Mouse (Mus musculus): ENCODE results near the gene Hipk4. TPM values are rescaled to one million over a fixed set of nuclear protein-coding genes. Genes with fewer than 3 reads are reported as not detected.
A peak's percentile ranks its signal among the peaks of the same experiment; 100 is the strongest.

Hipk4 gene
- total RNA-seq (2014; fragmentation: Nextera tagmentation) (2.4 and 2.6 TPM in 2 replicates), total RNA-seq (2017) (0.23 TPM in 1 of 2 replicates, not detected in the other)

DNA sequence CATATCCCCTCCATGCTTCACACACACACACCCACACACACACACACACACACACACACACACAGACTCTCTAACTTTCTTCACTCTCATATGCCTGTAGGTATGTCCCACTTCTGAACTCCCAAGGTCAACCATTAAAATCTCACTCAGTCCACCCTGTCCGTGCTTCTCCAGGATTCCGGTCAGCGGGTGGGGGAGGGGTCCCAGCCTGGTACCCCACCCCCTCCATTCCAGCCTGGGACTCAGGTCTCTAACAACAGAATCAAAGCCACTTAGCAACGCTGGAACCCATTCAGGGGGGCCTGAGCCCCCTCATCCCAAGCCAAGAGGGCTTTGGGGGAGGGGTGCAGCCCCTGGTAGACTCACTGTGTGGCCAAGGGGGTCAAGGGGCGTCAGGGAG lies at the start of gene Hipk4:
TSS of gene Hipk4 (plus strand) at position 301 of the 400 bp plus-strand sequence.
- no peak for ATAC-seq (replicated peaks; ENCODE audit: low FRiP score, low TSS enrichment, poor library complexity, severe bottlenecking)

DNA sequence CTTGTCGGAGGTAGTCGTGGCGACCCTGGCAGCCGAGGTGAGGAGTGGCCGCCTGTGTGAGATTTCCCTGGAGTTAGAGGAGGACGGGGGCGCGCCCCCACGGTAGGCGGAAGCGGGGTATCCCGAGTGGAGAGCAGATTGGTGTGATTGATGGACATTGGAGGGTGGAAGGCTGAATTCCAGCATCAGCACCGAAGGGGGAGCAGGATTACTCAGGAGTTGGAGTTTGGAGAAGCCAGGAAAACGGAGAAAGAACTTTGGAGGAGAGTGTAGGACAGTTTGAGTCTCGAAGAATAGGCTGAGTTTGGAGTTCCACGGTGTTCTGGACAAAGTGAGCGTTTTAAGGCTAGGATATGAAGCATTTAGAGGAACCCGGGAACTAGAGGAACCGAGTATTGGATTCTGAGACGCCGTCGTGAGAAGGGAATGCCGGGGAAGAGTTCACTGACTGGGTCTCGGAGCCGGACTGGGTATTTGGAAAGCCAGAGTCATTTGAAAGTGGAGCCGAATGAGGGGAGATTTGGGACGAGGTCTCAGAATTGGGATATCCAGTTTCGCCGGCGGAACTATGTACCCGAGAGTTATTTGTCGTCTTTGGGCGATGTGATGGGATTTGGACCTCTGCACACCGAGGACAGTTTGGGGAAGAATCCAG lies 49.1 kb upstream of the Hipk4 start:
- ATAC-seq (replicated peaks; ENCODE audit: low FRiP score, low TSS enrichment, poor library complexity, severe bottlenecking), result no peak

DNA sequence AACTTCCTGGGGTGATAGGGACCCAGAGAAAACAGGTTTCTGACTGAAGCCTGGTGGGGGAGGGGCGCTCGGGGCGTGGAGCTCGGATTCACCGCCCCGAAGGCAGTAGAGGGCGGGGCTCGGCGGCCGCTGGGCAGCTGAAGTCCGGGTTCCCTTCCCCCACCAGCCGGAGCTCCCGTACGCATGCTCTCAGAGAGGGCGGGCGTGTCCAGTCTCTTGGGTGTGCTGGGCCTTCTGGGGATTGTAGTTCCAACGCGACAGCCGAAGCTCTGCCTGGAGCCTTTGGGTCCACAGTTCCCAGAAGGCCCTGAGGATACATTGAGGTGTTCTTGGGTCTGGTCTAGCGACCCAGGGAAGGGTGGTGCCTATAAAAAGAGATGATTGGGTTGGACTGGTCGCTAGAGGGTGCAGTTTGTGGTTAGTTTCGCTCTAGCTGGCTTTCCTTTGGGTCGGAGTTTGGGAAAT lies 48.5 kb upstream of the Hipk4 start:
- ATAC-seq (replicated peaks; ENCODE audit: low FRiP score, low TSS enrichment, poor library complexity, severe bottlenecking), result peak; percentile 90

DNA sequence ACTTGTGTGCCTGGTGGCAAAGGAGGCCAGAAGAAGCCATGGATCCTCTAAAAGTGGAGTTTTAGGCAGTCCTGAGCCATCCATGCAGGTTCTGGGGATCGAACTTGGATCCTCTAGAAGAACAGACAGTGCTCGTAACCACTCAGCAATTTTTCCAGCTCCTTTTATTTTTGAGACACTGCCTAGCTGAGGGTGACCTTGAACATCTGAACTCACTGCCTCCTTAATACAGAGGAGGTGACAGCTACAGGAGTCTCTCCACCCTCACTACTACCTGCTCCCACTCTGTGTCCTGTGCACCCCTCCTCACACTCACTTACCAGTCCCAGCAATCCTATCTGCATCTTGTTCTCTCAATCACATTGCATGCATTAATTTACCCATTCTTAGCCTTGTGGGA lies 47.5 kb upstream of the Hipk4 start:
- no peak for ATAC-seq (replicated peaks; ENCODE audit: low FRiP score, low TSS enrichment, poor library complexity, severe bottlenecking)

DNA sequence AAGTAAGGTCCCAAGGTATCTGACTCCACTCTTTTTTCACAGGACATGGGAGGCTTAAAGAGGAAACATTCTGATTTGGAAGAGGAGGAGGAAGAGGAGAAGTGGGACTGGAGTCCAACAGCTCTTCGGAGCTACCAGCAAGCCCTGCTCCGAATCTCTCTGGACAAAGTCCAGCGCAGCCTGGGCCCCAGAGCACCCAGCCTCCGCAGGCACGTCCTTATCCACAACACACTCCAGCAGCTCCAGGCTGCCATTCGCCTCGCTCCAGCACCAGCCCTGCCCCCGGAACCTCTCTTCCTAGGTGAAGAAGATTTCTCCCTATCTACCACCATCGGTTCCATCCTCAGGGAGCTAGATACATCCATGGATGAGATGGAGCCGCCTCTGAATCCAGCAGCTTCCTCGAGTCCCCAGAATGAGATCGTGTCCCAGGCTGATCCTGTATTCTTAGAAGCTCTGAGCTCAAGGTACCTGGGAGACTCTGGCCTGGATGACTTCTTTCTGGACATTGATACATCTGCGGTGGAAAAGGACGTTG lies 46.9 kb upstream of the Hipk4 start:
- no peak for ATAC-seq (replicated peaks; ENCODE audit: low FRiP score, low TSS enrichment, poor library complexity, severe bottlenecking)

DNA sequence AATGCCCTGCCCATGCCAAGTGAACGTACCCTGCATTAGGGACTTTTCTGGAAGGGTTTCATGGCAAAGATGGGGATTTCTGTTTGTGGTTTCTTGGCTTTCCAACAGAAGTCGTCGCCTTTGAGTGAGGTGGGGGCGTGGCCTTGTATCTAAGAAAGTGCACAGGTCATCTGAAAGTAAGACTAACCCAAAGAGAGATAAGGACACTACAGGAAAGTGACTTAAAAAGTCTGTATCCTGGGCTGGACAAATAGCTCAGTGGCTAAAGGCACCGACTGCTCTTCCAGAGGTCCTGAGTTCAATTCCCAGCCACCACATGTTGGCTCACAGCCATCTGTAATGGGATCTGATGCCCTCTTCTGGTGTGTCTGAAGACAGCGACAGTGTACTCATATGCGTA lies 44.5 kb upstream of the Hipk4 start:
- ATAC-seq (replicated peaks; ENCODE audit: low FRiP score, low TSS enrichment, poor library complexity, severe bottlenecking), result no peak

DNA sequence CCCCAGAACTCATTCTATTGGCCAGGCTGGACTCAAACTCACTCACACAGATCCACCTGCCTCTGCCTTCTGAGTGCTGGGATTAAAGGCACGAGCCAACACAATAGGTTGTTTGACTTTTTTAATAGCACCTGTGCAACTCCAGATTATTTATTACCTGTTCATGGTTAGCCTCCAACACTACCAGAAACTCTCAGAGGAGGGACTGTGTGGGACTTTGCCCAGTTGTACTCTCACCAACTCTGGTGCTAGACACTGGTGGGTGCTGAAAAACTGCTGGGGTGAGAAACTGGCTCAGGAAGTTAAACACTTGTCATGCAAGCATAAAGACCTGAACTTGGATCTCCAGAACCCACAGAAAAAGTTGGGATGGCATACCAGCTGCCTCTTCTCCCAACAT lies 43.3 kb upstream of the Hipk4 start:
- no peak for ATAC-seq (replicated peaks; ENCODE audit: low FRiP score, low TSS enrichment, poor library complexity, severe bottlenecking)

DNA sequence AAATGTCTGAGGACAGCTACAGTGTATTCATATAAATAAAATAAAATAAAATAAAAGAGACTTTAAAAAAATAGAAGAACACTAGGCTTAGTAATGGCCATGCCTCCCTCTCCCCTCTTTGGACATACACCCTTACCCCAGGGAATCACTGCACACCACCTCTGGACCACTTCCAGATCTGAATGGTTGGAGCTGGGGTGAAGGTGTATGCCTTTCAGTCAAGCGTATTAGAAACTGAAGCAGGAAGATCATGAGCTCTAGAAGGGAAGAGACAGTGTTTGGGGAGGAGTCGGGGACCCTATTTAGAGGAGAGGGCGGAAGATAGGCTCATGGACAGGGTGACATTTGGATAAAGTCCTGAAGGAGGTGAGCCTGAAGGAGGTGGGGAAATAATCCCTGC lies 42.6 kb upstream of the Hipk4 start:
- no peak for ATAC-seq (replicated peaks; ENCODE audit: low FRiP score, low TSS enrichment, poor library complexity, severe bottlenecking)

DNA sequence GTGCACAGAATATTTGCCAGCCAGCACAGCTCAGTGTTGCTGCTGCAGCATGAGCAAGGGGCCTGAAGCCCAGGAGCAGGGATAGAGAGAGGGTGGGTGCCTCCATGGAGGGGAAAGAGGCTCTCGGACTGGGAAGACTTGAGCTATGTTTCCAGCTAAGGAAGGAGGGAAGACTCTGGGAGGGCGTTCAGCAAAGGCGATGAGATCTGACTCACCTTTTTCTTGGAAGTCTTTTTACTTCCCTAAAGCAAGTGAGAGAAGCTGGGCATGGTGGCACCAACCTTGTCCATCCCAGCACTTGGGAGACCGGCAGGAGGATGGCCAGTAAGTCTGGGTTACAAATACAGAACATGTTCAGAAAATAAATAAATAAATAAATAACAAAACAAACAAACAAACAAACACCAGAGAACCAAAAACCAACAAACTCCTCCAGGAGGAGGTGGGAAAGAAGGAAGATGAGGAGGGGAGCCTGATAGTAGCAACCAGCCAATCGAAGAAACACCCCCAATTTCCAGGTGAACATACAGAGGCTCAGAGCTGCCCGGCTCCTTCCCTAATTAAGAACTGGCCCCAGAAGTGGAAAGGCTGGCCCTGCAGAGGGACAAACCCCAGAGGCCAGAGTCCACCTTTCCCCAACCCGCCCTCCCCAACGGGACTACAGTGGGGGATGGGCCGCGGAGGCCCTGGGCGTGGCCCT lies 42.0 kb upstream of the Hipk4 start:
- ATAC-seq (replicated peaks; ENCODE audit: low FRiP score, low TSS enrichment, poor library complexity, severe bottlenecking), result no peak

DNA sequence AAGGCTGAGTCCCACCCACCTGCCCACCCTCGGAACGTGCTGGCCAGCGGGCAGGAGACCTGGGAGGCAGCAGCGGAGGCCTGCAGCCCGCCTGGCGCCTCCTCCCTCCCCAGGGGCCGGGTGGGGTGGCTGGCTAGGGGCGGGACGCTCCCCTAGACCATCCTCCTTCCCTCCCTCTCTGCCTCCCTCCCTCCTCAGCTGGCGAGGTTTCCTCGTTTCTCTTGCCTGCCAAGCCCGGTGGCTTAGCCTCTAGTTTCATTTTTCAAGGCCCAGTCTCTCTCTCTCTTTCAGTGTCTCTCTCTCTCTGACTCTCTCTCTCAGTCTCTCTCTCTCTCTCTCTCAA lies 41.5 kb upstream of the Hipk4 start:
- ATAC-seq (replicated peaks; ENCODE audit: low FRiP score, low TSS enrichment, poor library complexity, severe bottlenecking), result peak; percentile 98

DNA sequence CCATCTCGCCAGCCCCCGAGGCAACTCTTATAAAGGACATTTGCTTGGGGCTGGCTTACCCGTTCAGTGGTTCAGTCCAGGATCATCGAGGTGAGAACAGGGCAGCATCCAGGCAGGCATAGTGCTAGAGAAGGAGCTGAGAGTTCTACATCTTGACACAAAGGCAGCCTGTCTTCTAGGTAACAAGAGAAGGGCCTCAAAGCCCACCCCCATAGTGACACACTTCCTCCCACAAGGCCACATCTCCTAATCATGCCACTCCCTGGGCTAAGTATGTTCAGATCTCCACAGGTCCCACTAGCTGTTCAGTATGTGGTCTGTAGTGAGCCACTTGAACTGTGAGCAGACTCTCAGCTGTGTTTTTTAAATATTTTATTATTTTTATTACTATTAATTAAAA lies 39.2 kb upstream of the Hipk4 start:
- ATAC-seq (replicated peaks; ENCODE audit: low FRiP score, low TSS enrichment, poor library complexity, severe bottlenecking), result no peak

DNA sequence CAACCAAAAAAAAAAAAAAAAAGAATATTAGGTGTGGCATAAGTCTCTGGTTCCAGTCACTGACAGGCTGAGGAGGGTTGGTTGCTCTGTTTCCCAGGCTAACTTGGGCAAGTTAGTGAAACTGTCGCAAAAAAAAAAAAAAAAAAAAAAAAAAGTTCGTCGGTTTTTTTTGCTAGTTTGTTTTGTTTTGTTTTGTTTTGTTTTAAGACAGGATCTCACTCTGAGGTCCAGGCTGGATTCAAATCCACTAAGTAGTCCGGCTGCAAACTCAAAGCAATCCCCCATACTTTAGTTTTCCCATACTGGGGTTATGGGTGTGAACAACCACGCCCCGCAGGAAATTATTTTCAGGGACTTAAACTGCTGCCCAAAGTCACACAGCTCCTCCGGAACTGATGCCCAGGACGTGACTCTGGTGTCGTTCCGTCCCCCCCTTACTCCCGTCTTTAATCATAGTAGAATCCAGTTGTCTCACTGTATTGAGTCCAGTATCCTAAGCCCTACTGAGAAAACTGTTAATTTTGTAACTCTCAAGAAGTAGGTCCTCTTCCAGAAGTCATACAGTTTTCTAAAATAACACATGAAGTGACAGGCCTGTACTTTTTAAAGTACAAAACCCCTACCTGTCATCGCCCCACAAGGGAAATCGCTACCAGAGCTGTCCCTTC lies 36.8 kb upstream of the Hipk4 start:
- ATAC-seq (replicated peaks; ENCODE audit: low FRiP score, low TSS enrichment, poor library complexity, severe bottlenecking), result no peak

DNA sequence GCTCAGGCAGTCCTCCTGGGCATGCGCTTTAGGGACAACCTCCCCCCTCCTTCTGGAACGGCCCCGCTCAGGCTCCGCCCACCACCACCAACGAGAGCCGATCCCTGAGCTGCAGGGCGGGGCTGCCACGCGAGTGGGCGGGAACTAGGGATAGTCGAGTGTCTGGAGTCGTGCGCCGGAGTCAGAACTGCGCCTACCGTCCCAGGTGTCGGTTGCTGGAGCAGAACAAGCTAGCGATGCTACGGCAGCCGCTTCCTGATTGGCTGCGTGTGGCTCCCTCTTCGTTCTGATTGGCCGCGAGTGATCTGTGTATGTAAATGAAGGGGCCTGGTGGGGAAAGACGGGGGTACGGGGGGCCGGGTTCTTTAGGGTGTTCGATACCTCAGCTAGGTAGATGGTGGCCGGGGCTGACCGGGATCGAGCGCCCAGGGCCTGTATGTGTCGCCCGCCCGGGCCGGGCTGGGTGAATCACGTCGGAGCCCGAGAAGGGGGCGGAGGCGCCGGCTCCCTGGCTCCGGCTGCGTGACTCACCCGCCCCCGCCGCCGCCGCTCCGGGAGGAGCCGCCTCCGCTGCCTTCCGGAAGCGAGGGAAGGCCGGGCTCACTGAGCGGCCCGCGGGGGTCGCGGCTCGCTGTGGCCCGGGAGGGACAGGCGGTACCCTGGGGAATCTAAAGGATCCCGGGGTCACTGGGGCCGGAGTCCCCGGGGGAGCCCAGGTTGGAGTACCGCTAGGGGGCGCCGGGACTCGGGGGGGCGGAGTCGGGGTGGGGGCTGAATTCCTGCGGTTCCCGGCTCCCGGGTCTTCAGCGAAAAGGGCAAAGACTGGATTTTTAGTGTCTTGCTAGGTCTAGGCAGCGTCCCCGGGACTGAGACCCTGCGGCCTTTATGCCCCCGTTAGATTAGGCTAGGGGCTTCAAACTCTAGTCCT lies 36.0 kb upstream of the Hipk4 start, which contains the start of gene Sertad1:
TSS of gene Sertad1 (plus strand) at position 141 of the 928 bp plus-strand sequence.
- peak; percentile 82 for ATAC-seq (replicated peaks; ENCODE audit: low FRiP score, low TSS enrichment, poor library complexity, severe bottlenecking)

DNA sequence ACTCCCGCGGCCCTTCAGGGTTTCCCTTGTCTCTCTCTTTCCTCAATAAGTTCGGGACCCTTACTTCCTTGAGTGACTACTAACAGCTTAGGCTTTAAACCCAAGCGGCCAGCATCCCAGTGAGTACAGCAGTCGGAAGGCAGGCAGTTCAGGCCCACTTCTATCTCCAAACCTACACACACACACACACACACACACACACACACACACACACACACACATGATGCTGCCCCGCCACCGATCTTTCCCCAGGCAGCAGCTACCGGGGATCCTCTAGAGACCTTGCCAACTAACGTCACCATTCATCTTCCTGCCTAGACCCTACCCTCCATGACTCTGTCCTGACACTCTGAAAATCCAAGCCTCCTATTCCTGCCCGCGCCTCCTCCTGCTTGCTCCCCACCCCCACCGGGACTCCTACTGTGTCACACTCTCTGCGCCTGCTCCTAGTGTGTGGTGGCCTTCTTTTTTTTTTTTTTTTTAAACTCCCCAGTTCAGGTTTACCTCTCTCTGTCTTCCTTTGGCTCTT lies 35.3 kb upstream of the Hipk4 start:
- ATAC-seq (replicated peaks; ENCODE audit: low FRiP score, low TSS enrichment, poor library complexity, severe bottlenecking), result no peak

DNA sequence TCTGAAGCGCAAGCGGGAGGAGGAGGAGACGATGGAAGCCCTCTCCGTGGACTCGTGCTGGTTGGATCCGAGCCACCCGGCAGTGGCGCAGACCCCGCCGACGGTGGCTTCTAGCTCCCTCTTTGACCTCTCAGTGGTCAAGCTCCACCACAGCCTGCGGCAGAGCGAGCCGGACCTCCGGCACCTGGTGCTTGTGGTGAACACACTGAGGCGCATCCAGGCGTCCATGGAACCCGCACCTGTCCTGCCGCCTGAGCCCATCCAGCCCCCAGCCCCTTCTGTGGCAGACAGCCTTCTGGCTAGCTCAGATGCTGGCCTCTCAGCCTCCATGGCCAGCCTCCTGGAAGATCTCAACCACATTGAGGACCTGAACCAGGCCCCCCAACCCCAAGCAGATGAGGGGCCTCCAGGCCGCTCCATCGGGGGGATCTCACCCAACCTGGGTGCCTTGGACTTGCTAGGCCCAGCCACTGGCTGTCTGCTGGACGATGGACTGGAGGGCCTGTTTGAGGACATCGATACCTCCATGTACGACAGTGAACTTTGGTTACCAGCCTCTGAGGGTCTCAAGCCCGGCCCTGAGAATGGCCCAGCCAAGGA lies 33.7 kb upstream of the Hipk4 start:
- no peak for ATAC-seq (replicated peaks; ENCODE audit: low FRiP score, low TSS enrichment, poor library complexity, severe bottlenecking)

DNA sequence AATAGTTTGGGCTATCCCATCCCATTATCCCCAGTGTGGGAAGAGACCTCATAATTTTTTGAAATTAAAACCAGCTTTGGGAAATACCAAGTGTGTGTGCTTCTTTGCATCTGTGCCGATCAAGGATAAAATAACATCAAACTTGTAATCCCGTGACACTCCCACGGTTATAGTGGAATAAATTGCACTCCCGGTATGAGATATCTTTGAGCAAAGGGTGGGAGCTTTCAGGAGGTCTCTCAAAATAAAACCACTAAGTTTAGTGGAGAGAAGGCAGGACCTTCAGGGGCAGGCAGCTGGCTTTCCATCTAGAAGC lies 32.9 kb upstream of the Hipk4 start:
- ATAC-seq (replicated peaks; ENCODE audit: low FRiP score, low TSS enrichment, poor library complexity, severe bottlenecking), result no peak

DNA sequence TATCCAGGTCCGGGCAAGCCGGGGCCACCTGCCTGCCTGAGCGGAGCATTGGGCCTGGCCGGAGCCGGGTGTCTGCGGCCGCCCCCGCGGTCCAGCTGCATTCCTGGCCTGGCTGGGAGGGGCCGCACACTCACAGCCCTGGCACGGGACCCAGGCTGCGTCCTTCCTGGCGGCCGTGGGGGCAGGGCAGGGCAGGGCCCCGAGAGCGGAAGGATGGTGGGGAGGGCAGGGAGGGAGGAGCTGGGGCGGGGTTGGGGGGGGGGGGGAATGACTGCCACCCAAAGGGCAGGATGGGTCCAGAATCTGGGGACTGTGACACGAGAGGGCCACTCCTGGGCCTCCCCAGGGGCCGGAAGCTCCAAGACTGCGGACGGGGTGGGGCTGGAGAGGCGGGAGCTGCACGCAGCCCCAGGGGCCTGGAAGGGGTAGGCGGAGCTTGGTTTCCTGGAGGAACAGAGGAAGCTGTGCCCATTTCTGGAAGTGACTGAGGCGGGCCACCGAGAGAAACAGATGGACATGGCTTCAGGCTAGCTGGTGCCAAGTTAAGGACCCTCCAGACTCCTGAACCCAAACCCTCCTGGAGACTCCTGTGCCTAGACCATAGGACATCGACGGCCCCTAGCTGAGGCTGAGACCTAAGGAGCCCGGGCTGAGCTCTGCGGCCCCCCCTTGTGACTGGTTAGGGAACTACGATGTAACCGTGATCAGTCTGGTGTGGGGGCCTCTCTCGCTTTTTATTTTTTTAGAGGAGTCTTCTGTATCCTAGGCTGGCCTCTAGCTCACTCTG lies 32.3 kb upstream of the Hipk4 start:
- ATAC-seq (replicated peaks; ENCODE audit: low FRiP score, low TSS enrichment, poor library complexity, severe bottlenecking), result peak; percentile 74

DNA sequence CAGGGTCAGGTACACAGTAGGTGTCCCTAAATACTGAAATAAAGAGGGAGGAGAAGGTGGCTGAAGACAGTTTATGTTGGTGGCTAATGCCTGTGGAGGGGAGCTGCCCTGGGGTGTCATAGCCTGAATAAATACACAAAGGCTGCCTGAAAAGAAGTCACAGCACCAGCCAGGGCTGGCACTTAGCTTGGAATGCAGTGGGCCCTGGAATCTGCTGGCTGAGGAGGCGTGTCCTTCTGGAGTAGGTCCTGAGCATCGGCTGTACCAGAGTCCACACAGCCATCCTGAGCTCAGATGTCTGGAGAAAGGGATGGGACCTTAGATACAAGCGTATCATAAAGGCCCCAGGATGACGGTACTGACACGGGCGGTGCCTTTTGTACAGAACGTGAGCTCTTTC lies 31.2 kb upstream of the Hipk4 start:
- no peak for ATAC-seq (replicated peaks; ENCODE audit: low FRiP score, low TSS enrichment, poor library complexity, severe bottlenecking)

All from megakaryocyte-erythroid progenitor cell, adult 5-6 weeks (primary cell).